Mouse (Mus musculus) lung, postnatal 0 days (tissue): Measurements from ENCODE around the gene Cybrd1. TPM values are rescaled to one million over a fixed set of nuclear protein-coding genes. Genes with fewer than 3 reads are reported as not detected.

Experiments
- ATAC-seq: fragments of 200-750 bp; cut with Nextera tagmentation; 2 replicates; pipeline ENCODE4 v1.8.0; 2017; ENCODE audit warnings: moderate library complexity
- DNase-seq: peaks from one replicate; pipeline ENCODE4 v3.0.0-alpha.2; 2016; ENCODE audit warnings: low spot score
- H3K27ac ChIP-seq: fragments of 300-500 bp; sonication (generic); 2 replicates; pipeline ENCODE4 v1.5.1; 2014; ENCODE audit warnings: antibody characterized with exemption, mild to moderate bottlenecking, low read length, mixed read lengths
- H3K27me3 ChIP-seq: fragments of 300-500 bp; sonication (generic); replicated peaks from 2 replicates; pipeline ENCODE4 v1.6.1; 2014; ENCODE audit warnings: low read length, mixed read lengths; ENCODE audit not compliant: insufficient read depth
- H3K36me3 ChIP-seq: fragments of 300-500 bp; sonication (generic); 2 replicates; pipeline ENCODE4 v1.6.1; 2014; ENCODE audit warnings: low read length, mixed read lengths; ENCODE audit not compliant: insufficient read depth
- H3K4me1 ChIP-seq: fragments of 300-500 bp; sonication (generic); 2 replicates; pipeline ENCODE4 v1.6.1; 2014; ENCODE audit warnings: antibody characterized with exemption, low read depth, low read length, mixed read lengths; ENCODE audit not compliant: insufficient read depth
- H3K4me2 ChIP-seq: fragments of 300-500 bp; sonication (generic); replicated peaks from 2 replicates; pipeline ENCODE4 v1.6.1; 2014; ENCODE audit warnings: low read depth, mild to moderate bottlenecking, low read length, moderate library complexity, mixed read lengths
- H3K4me3 ChIP-seq: fragments of 300-500 bp; sonication (generic); 2 replicates; pipeline ENCODE4 v1.5.1; 2014; ENCODE audit warnings: low read depth, low read length
- H3K9ac ChIP-seq: fragments of 300-500 bp; sonication (generic); replicated peaks from 2 replicates; pipeline ENCODE4 v1.6.1; 2014; ENCODE audit warnings: low read depth, mild to moderate bottlenecking
- H3K9me3 ChIP-seq: fragments of 300-500 bp; sonication (generic); 2 replicates; pipeline ENCODE4 v1.6.1; 2016; ENCODE audit warnings: low read length, mixed read lengths
- CTCF ChIP-seq: IDR thresholded peaks from 2 replicates; pipeline ENCODE4 v1.5.1; 2016; ENCODE audit warnings: antibody characterized with exemption, mild to moderate bottlenecking
- EP300 ChIP-seq: IDR thresholded peaks from 2 replicates; pipeline ENCODE4 v1.6.1; 2016; ENCODE audit warnings: antibody characterized with exemption, mild to moderate bottlenecking, control low read depth
- WGBS: fragments of 180-500 bp; shearing (Covaris S2); extraction: QIAGEN DNeasy Blood & Tissue Kit; methylation state at CpG from one replicate; pipeline ENCODE4 v1.1.7; 2014; 5-methylcytosine and 5-hydroxymethylcytosine counted together
- polyA plus RNA-seq: library from polyadenylated mRNA; unstranded; fragments of >200 nt; fragmentation: Nextera tagmentation; extraction: Ambion mirVana; gene quantifications from 2 replicates; pipeline ENCODE4 v1.2.1, GENCODE M21; 2015

Gene Cybrd1
- polyA plus RNA-seq, 1 experiment from 2014 or later, result 4.5 TPM

GRCm38 (mm10) chr2:71121406-71121805, 3.7 kb downstream of the Cybrd1 start:
- Histone ChIP-seq H3K4me2 (no peak overlapping the region), H3K4me1 (no peaks in the 10 kb centered on the region; the same call in 1 of the 2 replicates), H3K4me3 (no peak overlapping the region), H3K27ac (no peak overlapping the region), H3K9me3 (no peaks in the 10 kb centered on the region), H3K27me3 (no peaks in the 10 kb centered on the region), H3K36me3 (no peaks in the 10 kb centered on the region), H3K9ac (no peak overlapping the region)
- TF ChIP-seq EP300 (no peak), CTCF (no peak)
- 15% methylated on average over 5 of the region's 5 CpGs for WGBS
- ATAC-seq (no peak), DNase-seq (no peak)

- TF ChIP-seq EP300 (no peak), CTCF (no peak)
- no peak for ATAC-seq
- Histone ChIP-seq H3K27ac (no peak overlapping the region), H3K36me3 (no peaks in the 10 kb centered on the region), H3K4me2 (no peak overlapping the region), H3K9me3 (no peaks in the 10 kb centered on the region), H3K27me3 (no peaks in the 10 kb centered on the region), H3K9ac (no peak overlapping the region), H3K4me1 (no peaks in the 10 kb centered on the region; the same call in 1 of the 2 replicates), H3K4me3 (no peak overlapping the region)
- no peak for DNase-seq
- 65% methylated on average over 13 of the region's 13 CpGs for WGBS
Observed at GRCm38 (mm10) chr2:71122268-71123029, 4.7 kb downstream of the Cybrd1 start.

- H3K27ac ChIP-seq, result no peak overlapping the region
- no peak overlapping the region for H3K4me3 ChIP-seq
- TF ChIP-seq CTCF, result no peak
- no peak for TF ChIP-seq EP300
- peak; percentile 34 for DNase-seq
- ATAC-seq, result peak; percentile 19; the same call in 1 of the 2 replicates
- no peaks in the 10 kb centered on the region for H3K27me3 ChIP-seq
- 31% methylated on average over 2 of the region's 2 CpGs for WGBS
- H3K4me2 ChIP-seq, result no peak overlapping the region
- no peaks in the 10 kb centered on the region for H3K9me3 ChIP-seq
- no peaks in the 10 kb centered on the region for H3K4me1 ChIP-seq
- H3K9ac ChIP-seq, result no peak overlapping the region
- H3K36me3 ChIP-seq, result no peaks in the 10 kb centered on the region
Observed at GRCm38 (mm10) chr2:71123591-71123990, 5.9 kb downstream of the Cybrd1 start.

- TF ChIP-seq EP300 (no peak), CTCF (no peak)
- H3K9me3 ChIP-seq, result no peaks in the 10 kb centered on the region
- no peak overlapping the region for H3K4me3 ChIP-seq
- H3K4me2 ChIP-seq, result no peak overlapping the region
- WGBS, result 27% methylated on average over 10 of the region's 10 CpGs
- no peaks in the 10 kb centered on the region for H3K4me1 ChIP-seq
- DNase-seq (peak; percentile 40), ATAC-seq (peak; percentile 57)
- no peak overlapping the region for H3K9ac ChIP-seq
- H3K27ac ChIP-seq, result peak overlapping the region; percentile 64; the same call in 1 of the 2 replicates
- no peaks in the 10 kb centered on the region for H3K27me3 ChIP-seq
- H3K36me3 ChIP-seq, result no peaks in the 10 kb centered on the region
Observed at GRCm38 (mm10) chr2:71127779-71128534, 10.2 kb downstream of the Cybrd1 start.

- no peak for ATAC-seq
- H3K36me3 ChIP-seq, result no peaks in the 10 kb centered on the region
- no peaks in the 10 kb centered on the region for H3K9me3 ChIP-seq
- H3K9ac ChIP-seq, result no peak overlapping the region
- 91% methylated on average over 2 of the region's 2 CpGs for WGBS
- H3K27ac ChIP-seq, result no peak overlapping the region
- no peaks in the 10 kb centered on the region for H3K27me3 ChIP-seq
- TF ChIP-seq CTCF (no peak), EP300 (no peak)
- no peaks in the 10 kb centered on the region for H3K4me1 ChIP-seq
- H3K4me3 ChIP-seq, result no peak overlapping the region
- H3K4me2 ChIP-seq, result no peak overlapping the region
- no peak for DNase-seq
Observed at GRCm38 (mm10) chr2:71130366-71130765, 12.6 kb downstream of the Cybrd1 start.

GRCm38 (mm10) chr2:71131866-71132496, 14.3 kb downstream of the Cybrd1 start:
- Histone ChIP-seq H3K27me3 (no peaks in the 10 kb centered on the region), H3K4me3 (no peak overlapping the region), H3K36me3 (no peaks in the 10 kb centered on the region), H3K4me1 (no peaks in the 10 kb centered on the region), H3K9me3 (no peaks in the 10 kb centered on the region), H3K9ac (no peak overlapping the region), H3K27ac (no peak overlapping the region), H3K4me2 (no peak overlapping the region)
- DNase-seq (no peak), ATAC-seq (no peak)
- 65% methylated on average over 3 of the region's 3 CpGs for WGBS
- TF ChIP-seq EP300 (no peak), CTCF (no peak)
